Mouse (Mus musculus) C2C12 (cell line): ENCODE results near the gene Cul5.

Experiments used
- CTCF ChIP-seq: IDR thresholded peaks from one replicate; pipeline ENCODE4 v1.5.1; 2011; ENCODE audit not compliant: control insufficient read depth, insufficient read depth, insufficient read length
- MAX ChIP-seq: IDR thresholded peaks from one replicate; pipeline ENCODE4 v1.6.1; 2011; ENCODE audit warnings: mild to moderate bottlenecking, control low read depth
- MYOD1 ChIP-seq: IDR thresholded peaks from one replicate; pipeline ENCODE4 v1.6.1; 2011; ENCODE audit warnings: low read depth; ENCODE audit not compliant: control insufficient read depth, insufficient read length
- MYOG ChIP-seq: IDR thresholded peaks from one replicate; pipeline ENCODE4 v1.6.1; 2011; ENCODE audit not compliant: control insufficient read depth, insufficient read length; ENCODE audit errors: extremely low read depth
- USF1 ChIP-seq: IDR thresholded peaks from one replicate; pipeline ENCODE4 v1.6.1; 2011; ENCODE audit warnings: low read depth, mild to moderate bottlenecking, control low read depth, moderate library complexity

DNA sequence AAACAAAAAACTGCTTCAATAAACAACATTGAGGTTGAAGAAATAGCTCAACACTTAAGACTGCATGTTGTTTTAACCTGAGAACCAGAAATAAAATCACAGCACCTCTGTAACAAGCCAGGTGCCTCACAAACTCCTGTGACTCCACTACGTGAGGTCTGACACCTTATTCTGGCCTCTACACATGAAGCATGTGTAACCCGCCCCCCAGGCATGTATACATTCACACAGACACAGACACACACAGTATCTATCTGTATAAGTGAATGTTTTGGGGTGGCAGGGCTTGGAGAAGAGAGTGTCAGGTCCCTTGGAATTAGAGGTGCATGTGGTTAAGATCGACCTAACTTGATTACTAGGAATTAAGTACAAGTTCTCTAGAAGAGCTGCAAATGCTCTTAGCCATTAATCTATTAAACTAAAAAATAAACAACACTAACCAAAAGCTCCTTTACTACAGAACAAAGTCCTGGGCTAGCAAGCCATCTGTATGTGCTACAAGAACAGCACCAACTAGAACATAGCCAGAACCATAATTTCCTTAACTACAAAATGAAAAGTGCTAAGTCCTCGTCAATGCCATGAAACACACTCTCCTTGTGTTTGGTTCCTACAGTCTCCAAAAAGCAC is 72.7 kb downstream of the Cul5 start:
- no peak for TF ChIP-seq MYOD1
- no peak for TF ChIP-seq CTCF
- no peak for TF ChIP-seq MAX
- no peak for TF ChIP-seq USF1
- no peak for TF ChIP-seq MYOG
